ENCODE assay signal across 7 mouse cellular contexts in the genomic region with DNA sequence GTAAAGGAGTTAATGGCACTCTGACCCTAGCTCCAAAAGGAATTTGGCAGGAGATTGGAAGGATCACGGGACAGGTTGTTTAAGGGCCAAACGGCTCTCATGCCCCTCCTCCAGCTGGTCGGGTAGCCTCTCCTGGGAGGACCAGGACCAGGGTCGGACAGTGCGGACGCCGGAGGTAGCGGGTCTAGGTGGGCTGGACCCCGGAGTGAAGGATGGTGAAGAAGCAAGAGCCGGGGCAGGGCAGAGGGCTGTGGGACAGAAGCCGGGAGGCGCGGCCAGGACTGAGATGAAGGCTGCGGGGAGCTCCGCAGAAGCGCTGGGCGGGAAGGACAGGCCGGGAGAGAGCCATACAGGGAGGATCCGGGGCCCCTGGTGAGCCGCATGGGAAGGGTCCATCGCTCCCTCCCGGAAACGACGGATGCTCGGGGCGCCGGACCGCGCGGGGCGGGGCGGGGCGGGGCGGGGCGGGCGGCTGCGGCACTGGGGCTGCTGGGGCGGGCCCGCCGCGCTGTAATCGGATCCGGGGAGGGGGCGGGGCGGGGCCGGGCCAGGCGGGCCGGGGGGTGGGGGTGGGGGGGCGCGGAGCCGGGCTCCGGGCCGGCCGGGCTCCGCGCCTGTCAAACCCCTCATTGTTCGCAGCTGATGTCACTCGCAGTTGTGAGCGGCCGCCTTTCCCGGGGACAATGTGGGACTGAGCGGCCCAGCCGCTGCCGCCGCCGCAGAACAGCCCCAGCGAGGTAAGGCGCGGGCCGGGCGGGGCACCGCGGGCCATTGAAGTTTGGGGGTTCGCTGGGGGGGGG. TPM values are rescaled to one million over a fixed set of nuclear protein-coding genes. Genes with fewer than 3 reads are reported as not detected.
A peak's percentile ranks its signal among the peaks of the same experiment; 100 is the strongest.
DNase-seq lines count a peak whose midpoint lies in the region; ATAC-seq and TF ChIP-seq lines count a peak whose summit lies in the region.

A gene (plus strand): TSS at position 21 of the 800 bp plus-strand sequence.

- TF ChIP-seq POLR2A in MEL (IDR thresholded peaks at IDR 0.05; ENCODE audit: control insufficient read depth in 1 of 2, insufficient read depth in 1 of 2, low read depth in 1 of 2, low read length in 2 of 2, poor library complexity in 1 of 2): peak in 1 of 2 experiments; percentile 51; a peak in 2 of 4 replicates

- TF ChIP-seq EP300 in MEL (IDR thresholded peaks at IDR 0.05; ENCODE audit: low read depth in 1 of 2, low read length in 2 of 2): no peak

- H3K9ac ChIP-seq in MEL (ENCODE audit: control insufficient read depth, low read depth, low read length, poor library complexity, severe bottlenecking): peak within 1 kb of the TSS; percentile 75
- H3K9ac ChIP-seq in liver, embryonic 16.5 days (ENCODE audit: low read depth, low read length): peak within 1 kb of the TSS; percentile 47
- peak within 1 kb of the TSS; percentile 93 for H3K9ac ChIP-seq in neural tube, embryonic 12.5 days

- no peak for TF ChIP-seq CTCF in MEL (IDR thresholded peaks at IDR 0.05 in 2 of 3, conservative IDR thresholded peaks at IDR 0.05 in 1 of 3; ENCODE audit: control insufficient read depth in 1 of 3, insufficient read depth in 1 of 3, low read depth in 2 of 3, low read length in 3 of 3, poor library complexity in 1 of 3, severe bottlenecking in 1 of 3)

- H3K4me1 ChIP-seq in MEL (ENCODE audit: control insufficient read depth in 1 of 2, insufficient read depth in 2 of 2, low read length in 2 of 2): peaks cover 0 to 3% of the 10 kb centered on the region in 2 experiments; a peak in 2 of 4 replicates
- peaks cover 22% of the 10 kb centered on the region for H3K4me1 ChIP-seq in liver, embryonic 16.5 days (ENCODE audit: control insufficient read depth, low read depth, low read length)
- peaks cover 71% of the 10 kb centered on the region for H3K4me1 ChIP-seq in neural tube, embryonic 12.5 days

- intact Hi-C loops in heart, postnatal 10 days (cut with DNase I): no loop called here

- H3K79me2 ChIP-seq in MEL (ENCODE audit: control insufficient read depth, insufficient read depth, low read length, poor library complexity): peaks cover 3% of the 10 kb centered on the region; the same call in 1 of the 2 replicates

- H3K9me3 ChIP-seq in MEL (replicated peaks; ENCODE audit: insufficient read depth, low read length): no peaks in the 10 kb centered on the region
- no peaks in the 10 kb centered on the region for H3K9me3 ChIP-seq in liver, embryonic 16.5 days (replicated peaks; ENCODE audit: control insufficient read depth, low read length)
- H3K9me3 ChIP-seq in neural tube, embryonic 12.5 days: no peaks in the 10 kb centered on the region

- H3K36me3 ChIP-seq in MEL (ENCODE audit: control insufficient read depth in 1 of 2, insufficient read depth in 2 of 2, low read length in 2 of 2): peaks cover 0 to 2% of the 10 kb centered on the region in 2 experiments; a peak in 2 of 4 replicates
- H3K36me3 ChIP-seq in liver, embryonic 16.5 days (ENCODE audit: control insufficient read depth, insufficient read depth): no peaks in the 10 kb centered on the region
- no peaks in the 10 kb centered on the region; the same call in 1 of the 2 replicates for H3K36me3 ChIP-seq in neural tube, embryonic 12.5 days

- WGBS in liver, embryonic 16.5 days (ENCODE audit: insufficient replicate concordance): under 1% methylated on average over 53 of the region's 74 CpGs
- WGBS in neural tube, embryonic 12.5 days: 0% methylated on average over 58 of the region's 74 CpGs

- peak within 1 kb of the TSS; percentile 66 to 95 for H3K4me3 ChIP-seq in MEL (ENCODE audit: control insufficient read depth in 1 of 2, insufficient read depth in 1 of 2, low read depth in 2 of 2, low read length in 2 of 2)
- peak within 1 kb of the TSS; percentile 65 for H3K4me3 ChIP-seq in liver, embryonic 16.5 days (ENCODE audit: low read depth, low read length)
- peak within 1 kb of the TSS; percentile 67 for H3K4me3 ChIP-seq in neural tube, embryonic 12.5 days

- H3K4me2 ChIP-seq in liver, embryonic 16.5 days (ENCODE audit: low read depth, low read length): peak within 1 kb of the TSS; percentile 76
- H3K4me2 ChIP-seq in neural tube, embryonic 12.5 days (replicated peaks): peak within 1 kb of the TSS; percentile 92

- 0 out of 2 replicates have a peak, but pooled peaks have one; percentile 21 for ATAC-seq in erythroid progenitor cell, adult 5-6 weeks (replicated peaks; ENCODE audit: low FRiP score, poor library complexity, severe bottlenecking)
- peak; percentile 73 for ATAC-seq in liver, embryonic 16.5 days (ENCODE audit: low read depth)
- ATAC-seq in neural tube, embryonic 12.5 days (ENCODE audit: low FRiP score, low read depth): peak; percentile 69

- no peaks in the 10 kb centered on the region for H3K27me3 ChIP-seq in MEL (ENCODE audit: control insufficient read depth in 1 of 2, insufficient read depth in 2 of 2, low read length in 2 of 2)
- peaks cover 31% of the 10 kb centered on the region for H3K27me3 ChIP-seq in liver, embryonic 16.5 days (ENCODE audit: control insufficient read depth, insufficient read depth, low read depth, low read length)
- no peaks in the 10 kb centered on the region for H3K27me3 ChIP-seq in neural tube, embryonic 12.5 days (replicated peaks)

- DNase-seq in MEL (ENCODE audit: low read depth, low spot score): peak; percentile 55
- peak; percentile 66 for DNase-seq in adrenal gland, postnatal 25 days
- peak; percentile 73 to 79 for DNase-seq in heart, postnatal 10 days
- peak; percentile 79 to 90 for DNase-seq in kidney, postnatal 25 days

- no peak within 1 kb of the TSS for H3K27ac ChIP-seq in MEL (ENCODE audit: control insufficient read depth, low read depth, low read length)
- peak within 1 kb of the TSS; percentile 47 for H3K27ac ChIP-seq in liver, embryonic 16.5 days (ENCODE audit: low read length)
- H3K27ac ChIP-seq in neural tube, embryonic 12.5 days: peak within 1 kb of the TSS; percentile 95

- TF ChIP-seq RAD21 in MEL (IDR thresholded peaks at IDR 0.05; ENCODE audit: low read depth, low read length): no peak

TF ChIP-seq in MEL, 35 proteins besides CTCF, POLR2A, EP300 and RAD21:
- TF ChIP-seq HCFC1 (IDR thresholded peaks at IDR 0.05; ENCODE audit: low read depth, low read length) (no peak), SIN3A (IDR thresholded peaks at IDR 0.05; ENCODE audit: low read length) (0 out of 2 replicates have a peak, but pooled peaks have one; percentile 36), NELFE (IDR thresholded peaks at IDR 0.05; ENCODE audit: low read depth, low read length) (peak; percentile 18; the same call in 1 of the 2 replicates)

RNA-seq across cellular contexts. Expression of the gene that starts here (rescaled TPM):
- total RNA-seq in MEL (2012; rRNA removed): 7.7 and 9.2 TPM in 2 replicates
- polyA plus RNA-seq in MEL (2012; ENCODE audit: insufficient read depth in 1 of 2, insufficient read length in 2 of 2, low read depth in 1 of 2, low replicate concordance in 2 of 2, missing spikeins in 1 of 2): 10 to 100 TPM in 1 of 2 experiments, not detected in 1; 36.6 TPM
- total RNA-seq in adrenal gland, postnatal 25 days (2021): 26.8 and 29.9 TPM in 2 replicates
- total RNA-seq in erythroid progenitor cell, adult 5-6 weeks (2015; ENCODE audit: low replicate concordance): 9.2 TPM in 1 of 2 replicates, not detected in the other
- total RNA-seq in erythroid progenitor cell, adult 5-6 weeks (2017; ENCODE audit: low replicate concordance): not detected in 2 replicates
- total RNA-seq in heart, postnatal 10 days (2021): 10 to 100 TPM; 77.4 to 89.6 TPM
- 5.1 and 6.0 TPM in 2 replicates for polyA plus RNA-seq in liver, embryonic 16.5 days (2015; fragmentation: Nextera tagmentation; extraction: Ambion mirVana)
- polyA plus RNA-seq in neural tube, embryonic 12.5 days (2016; fragmentation: Nextera tagmentation; extraction: Ambion mirVana): 358 and 362 TPM in 2 replicates

Comparison
In these comparisons a context has a peak if more than half of its experiments do, and no peak if none do; other contexts are left out.
1. ATAC-seq: peak in every context shown above with its lines; median percentile 73 in liver, embryonic 16.5 days; 69 in neural tube, embryonic 12.5 days; 21 in erythroid progenitor cell, adult 5-6 weeks.